Mouse (Mus musculus) embryonic fibroblast, embryonic 13.5 days (primary cell): ENCODE measurements at regions not wholly inside any gene's neighbourhood (a gene's known extent, or its start where the extent isn't known, plus 50 kb on each side); places are given as distances from the start of the nearest gene placed in this dataset.

Source experiments
- CTCF ChIP-seq: IDR thresholded peaks from 2 replicates; pipeline ENCODE4 v1.5.1; 2011; ENCODE audit warnings: mild to moderate bottlenecking, control low read depth, low read length, moderate library complexity, borderline replicate concordance; ENCODE audit not compliant: insufficient read depth
- POLR2A ChIP-seq: IDR thresholded peaks from 2 replicates; pipeline ENCODE4 v1.6.1; 2011; ENCODE audit warnings: low read depth, mild to moderate bottlenecking, control low read depth, low read length, moderate library complexity

GRCm38 (mm10) chr3:120199403-120199802 is 415.1 kb upstream of the Ptbp2 start:
- no peak for TF ChIP-seq POLR2A
- no peak for TF ChIP-seq CTCF
